Mouse (Mus musculus): ENCODE measurements around the gene Vav3.

DNA sequence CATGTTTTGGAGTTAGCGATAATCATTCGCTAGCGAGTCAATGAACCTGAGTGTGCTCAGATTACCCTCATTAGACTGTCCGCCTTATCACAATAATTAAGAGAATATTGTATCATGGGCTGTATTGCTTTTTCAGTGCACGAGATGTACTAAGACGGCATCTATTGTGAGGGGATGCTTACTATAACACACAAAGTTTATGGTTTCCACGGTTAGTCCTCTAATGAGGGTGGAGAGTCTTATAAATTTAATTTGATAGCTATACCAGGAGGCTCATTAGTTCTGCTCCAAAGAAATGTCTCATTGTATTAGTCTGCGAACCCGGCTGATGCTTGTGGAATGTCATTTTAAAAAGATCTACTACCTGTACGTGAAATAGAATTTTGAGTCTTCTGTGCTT, 175.9 kb downstream of the Vav3 start:
- TF ChIP-seq CTCF (IDR thresholded peaks at IDR 0.05; ENCODE audit: low read depth), result no peak
- no peak for TF ChIP-seq EP300 (IDR thresholded peaks at IDR 0.05; ENCODE audit: low read depth)
